Mouse (Mus musculus): Measurements from ENCODE around the gene Wwox. TPM values are rescaled to one million over a fixed set of nuclear protein-coding genes. Genes with fewer than 3 reads are reported as not detected.

The Wwox gene
- total RNA-seq, 4 experiments from 2014 or later: 14.4 to 17.9 (median 16.4) TPM

GRCm38 (mm10) chr8:114890478-114890877 lies 451.0 kb downstream of the Wwox start:
- DNase-seq (ENCODE audit: low spot score in 2 of 2): no peak

GRCm38 (mm10) chr8:114891252-114891651 lies 451.8 kb downstream of the Wwox start:
- DNase-seq (ENCODE audit: low spot score in 2 of 2): no peak

- no peak for DNase-seq (ENCODE audit: low spot score in 2 of 2)
Measured at GRCm38 (mm10) chr8:114897432-114897831, 458.0 kb downstream of the Wwox start.

- no peak for DNase-seq (ENCODE audit: low spot score in 2 of 2)
Measured at GRCm38 (mm10) chr8:114899157-114899556, 459.7 kb downstream of the Wwox start.

GRCm38 (mm10) chr8:114902584-114902983 lies 463.1 kb downstream of the Wwox start:
- no peak for DNase-seq (ENCODE audit: low spot score in 2 of 2)

GRCm38 (mm10) chr8:114908086-114908485 lies 468.6 kb downstream of the Wwox start:
- no peak for DNase-seq (ENCODE audit: low spot score in 2 of 2)

GRCm38 (mm10) chr8:114908589-114908988 lies 469.1 kb downstream of the Wwox start:
- no peak for DNase-seq (ENCODE audit: low spot score in 2 of 2)

GRCm38 (mm10) chr8:114909146-114909545 lies 469.7 kb downstream of the Wwox start:
- DNase-seq (ENCODE audit: low spot score in 2 of 2): no peak

- no peak for DNase-seq (ENCODE audit: low spot score in 2 of 2)
Measured at GRCm38 (mm10) chr8:114911031-114911580, 471.7 kb downstream of the Wwox start.

- peak; percentile 31 to 35 for DNase-seq (ENCODE audit: low spot score in 2 of 2)
Measured at GRCm38 (mm10) chr8:114923629-114924028, 484.2 kb downstream of the Wwox start.

GRCm38 (mm10) chr8:114927412-114927811 lies 488.0 kb downstream of the Wwox start:
- DNase-seq (ENCODE audit: low spot score in 2 of 2): no peak

- no peak for DNase-seq (ENCODE audit: low spot score in 2 of 2)
Measured at GRCm38 (mm10) chr8:114927917-114928316, 488.5 kb downstream of the Wwox start.

- no peak for DNase-seq (ENCODE audit: low spot score in 2 of 2)
Measured at GRCm38 (mm10) chr8:114929597-114929996, 490.1 kb downstream of the Wwox start.

GRCm38 (mm10) chr8:114932071-114932630 lies 492.7 kb downstream of the Wwox start:
- DNase-seq (ENCODE audit: low spot score in 2 of 2): no peak

GRCm38 (mm10) chr8:114933248-114933647 lies 493.8 kb downstream of the Wwox start:
- DNase-seq (ENCODE audit: low spot score in 2 of 2): no peak

GRCm38 (mm10) chr8:114936887-114937286 lies 497.4 kb downstream of the Wwox start:
- peak; percentile 11 to 18 for DNase-seq (ENCODE audit: low spot score in 2 of 2)

- no peak for DNase-seq (ENCODE audit: low spot score in 2 of 2)
Measured at GRCm38 (mm10) chr8:114939338-114939737, 499.9 kb downstream of the Wwox start.

- no peak for DNase-seq (ENCODE audit: low spot score in 2 of 2)
Measured at GRCm38 (mm10) chr8:114941096-114941495, 501.6 kb downstream of the Wwox start.

GRCm38 (mm10) chr8:114941644-114942043 lies 502.2 kb downstream of the Wwox start:
- no peak for DNase-seq (ENCODE audit: low spot score in 2 of 2)

GRCm38 (mm10) chr8:114947921-114948320 lies 508.5 kb downstream of the Wwox start:
- no peak for DNase-seq (ENCODE audit: low spot score in 2 of 2)

- no peak for DNase-seq (ENCODE audit: low spot score in 2 of 2)
Measured at GRCm38 (mm10) chr8:114956377-114957168, 517.1 kb downstream of the Wwox start.

GRCm38 (mm10) chr8:114958437-114959107 lies 519.1 kb downstream of the Wwox start:
- no peak for DNase-seq (ENCODE audit: low spot score in 2 of 2)
